Mouse (Mus musculus): Measurements from ENCODE around the gene Plxdc2. TPM values are rescaled to one million over a fixed set of nuclear protein-coding genes. Genes with fewer than 3 reads are reported as not detected.

Gene Plxdc2
- polyA plus RNA-seq, 1 experiment from 2014 or later = 15.7 TPM

GRCm38 (mm10) chr2:16439030-16439429 is 82.9 kb downstream of the Plxdc2 start:
- H3K27me3 ChIP-seq (ENCODE audit: control insufficient read depth, insufficient read depth, low read length) = no peaks in the 10 kb centered on the region
- H3K9ac ChIP-seq (ENCODE audit: low read length) = no peak overlapping the region
- ATAC-seq (ENCODE audit: insufficient number of reproducible peaks, insufficient read depth, low FRiP score, low read depth) = no peak
- no peak overlapping the region for H3K4me3 ChIP-seq (ENCODE audit: control insufficient read depth in 1 of 2, insufficient read depth in 1 of 2, low read depth in 1 of 2, low read length in 2 of 2)
- H3K9me3 ChIP-seq (ENCODE audit: control insufficient read depth, low read length) = no peaks in the 10 kb centered on the region
- H3K4me2 ChIP-seq (ENCODE audit: low read length) = no peak overlapping the region
- WGBS = 65% methylated on average over 5 of the region's 5 CpGs
- H3K4me1 ChIP-seq (ENCODE audit: control insufficient read depth in 2 of 2, insufficient read depth in 2 of 2, low read length in 2 of 2) = no peaks in the 10 kb centered on the region
- H3K36me3 ChIP-seq (ENCODE audit: control insufficient read depth, insufficient read depth, low read length) = no peaks in the 10 kb centered on the region
- no peak overlapping the region for H3K27ac ChIP-seq (replicated peaks in 1 of 2; ENCODE audit: control insufficient read depth in 1 of 2, insufficient read depth in 1 of 2, low read depth in 2 of 2, low read length in 2 of 2)

- no peak overlapping the region for H3K4me3 ChIP-seq (ENCODE audit: control insufficient read depth in 1 of 2, insufficient read depth in 1 of 2, low read depth in 1 of 2, low read length in 2 of 2)
- H3K27ac ChIP-seq (replicated peaks in 1 of 2; ENCODE audit: control insufficient read depth in 1 of 2, insufficient read depth in 1 of 2, low read depth in 2 of 2, low read length in 2 of 2) = no peak overlapping the region
- peaks cover 0 to 12% of the 10 kb centered on the region in 2 experiments; a peak in 1 of 4 replicates for H3K4me1 ChIP-seq (ENCODE audit: control insufficient read depth in 2 of 2, insufficient read depth in 2 of 2, low read length in 2 of 2)
- H3K36me3 ChIP-seq (ENCODE audit: control insufficient read depth, insufficient read depth, low read length) = no peaks in the 10 kb centered on the region
- 66% methylated on average over 2 of the region's 2 CpGs for WGBS
- H3K27me3 ChIP-seq (ENCODE audit: control insufficient read depth, insufficient read depth, low read length) = no peaks in the 10 kb centered on the region
- ATAC-seq (ENCODE audit: insufficient number of reproducible peaks, insufficient read depth, low FRiP score, low read depth) = no peak
- H3K4me2 ChIP-seq (ENCODE audit: low read length) = no peak overlapping the region
- H3K9ac ChIP-seq (ENCODE audit: low read length) = no peak overlapping the region
- no peaks in the 10 kb centered on the region for H3K9me3 ChIP-seq (ENCODE audit: control insufficient read depth, low read length)
These were observed 86.5 kb downstream of the Plxdc2 start for GRCm38 (mm10) chr2:16442643-16443042.

GRCm38 (mm10) chr2:16447936-16448335 is 91.8 kb downstream of the Plxdc2 start:
- Histone ChIP-seq H3K9me3 (ENCODE audit: control insufficient read depth, low read length) (peaks cover 2% of the 10 kb centered on the region; the same call in 1 of the 2 replicates), H3K4me1 (ENCODE audit: control insufficient read depth in 2 of 2, insufficient read depth in 2 of 2, low read length in 2 of 2) (peaks cover 0 to 21% of the 10 kb centered on the region in 2 experiments; a peak in 1 of 4 replicates), H3K36me3 (ENCODE audit: control insufficient read depth, insufficient read depth, low read length) (no peaks in the 10 kb centered on the region), H3K27me3 (ENCODE audit: control insufficient read depth, insufficient read depth, low read length) (no peaks in the 10 kb centered on the region), H3K27ac (replicated peaks in 1 of 2; ENCODE audit: control insufficient read depth in 1 of 2, insufficient read depth in 1 of 2, low read depth in 2 of 2, low read length in 2 of 2) (no peak overlapping the region), H3K4me3 (ENCODE audit: control insufficient read depth in 1 of 2, insufficient read depth in 1 of 2, low read depth in 1 of 2, low read length in 2 of 2) (no peak overlapping the region), H3K4me2 (ENCODE audit: low read length) (no peak overlapping the region), H3K9ac (ENCODE audit: low read length) (no peak overlapping the region)
- WGBS = 55% methylated on average over 4 of the region's 4 CpGs
- no peak for ATAC-seq (ENCODE audit: insufficient number of reproducible peaks, insufficient read depth, low FRiP score, low read depth)

GRCm38 (mm10) chr2:16450838-16451665 is 94.9 kb downstream of the Plxdc2 start:
- Histone ChIP-seq H3K9ac (ENCODE audit: low read length) (no peak overlapping the region), H3K4me1 (ENCODE audit: control insufficient read depth in 2 of 2, insufficient read depth in 2 of 2, low read length in 2 of 2) (peaks cover 0 to 21% of the 10 kb centered on the region in 2 experiments; a peak in 1 of 4 replicates), H3K4me2 (ENCODE audit: low read length) (no peak overlapping the region), H3K4me3 (ENCODE audit: control insufficient read depth in 1 of 2, insufficient read depth in 1 of 2, low read depth in 1 of 2, low read length in 2 of 2) (no peak overlapping the region), H3K36me3 (ENCODE audit: control insufficient read depth, insufficient read depth, low read length) (no peaks in the 10 kb centered on the region), H3K27me3 (ENCODE audit: control insufficient read depth, insufficient read depth, low read length) (no peaks in the 10 kb centered on the region), H3K9me3 (ENCODE audit: control insufficient read depth, low read length) (peaks cover 2% of the 10 kb centered on the region; the same call in 1 of the 2 replicates), H3K27ac (replicated peaks in 1 of 2; ENCODE audit: control insufficient read depth in 1 of 2, insufficient read depth in 1 of 2, low read depth in 2 of 2, low read length in 2 of 2) (no peak overlapping the region)
- WGBS = 90% methylated on average over 7 of the region's 7 CpGs
- no peak for ATAC-seq (ENCODE audit: insufficient number of reproducible peaks, insufficient read depth, low FRiP score, low read depth)

GRCm38 (mm10) chr2:16451666-16452009 is 95.5 kb downstream of the Plxdc2 start:
- H3K36me3 ChIP-seq (ENCODE audit: control insufficient read depth, insufficient read depth, low read length) = no peaks in the 10 kb centered on the region
- peaks cover under 1 to 22% of the 10 kb centered on the region in 2 experiments; a peak in 3 of 4 replicates for H3K4me1 ChIP-seq (ENCODE audit: control insufficient read depth in 2 of 2, insufficient read depth in 2 of 2, low read length in 2 of 2)
- WGBS = 88% methylated on average over 4 of the region's 4 CpGs
- H3K27ac ChIP-seq (replicated peaks in 1 of 2; ENCODE audit: control insufficient read depth in 1 of 2, insufficient read depth in 1 of 2, low read depth in 2 of 2, low read length in 2 of 2) = no peak overlapping the region
- no peak overlapping the region for H3K9ac ChIP-seq (ENCODE audit: low read length)
- peaks cover 2% of the 10 kb centered on the region; the same call in 1 of the 2 replicates for H3K9me3 ChIP-seq (ENCODE audit: control insufficient read depth, low read length)
- no peak overlapping the region for H3K4me2 ChIP-seq (ENCODE audit: low read length)
- H3K27me3 ChIP-seq (ENCODE audit: control insufficient read depth, insufficient read depth, low read length) = no peaks in the 10 kb centered on the region
- no peak overlapping the region for H3K4me3 ChIP-seq (ENCODE audit: control insufficient read depth in 1 of 2, insufficient read depth in 1 of 2, low read depth in 1 of 2, low read length in 2 of 2)
- ATAC-seq (ENCODE audit: insufficient number of reproducible peaks, insufficient read depth, low FRiP score, low read depth) = no peak

- Histone ChIP-seq H3K27me3 (ENCODE audit: control insufficient read depth, insufficient read depth, low read length) (no peaks in the 10 kb centered on the region), H3K4me1 (ENCODE audit: control insufficient read depth in 2 of 2, insufficient read depth in 2 of 2, low read length in 2 of 2) (peaks cover 2 to 25% of the 10 kb centered on the region in 2 experiments; a peak in 3 of 4 replicates), H3K4me2 (ENCODE audit: low read length) (no peak overlapping the region), H3K9me3 (ENCODE audit: control insufficient read depth, low read length) (peaks cover 2% of the 10 kb centered on the region; the same call in 1 of the 2 replicates), H3K27ac (replicated peaks in 1 of 2; ENCODE audit: control insufficient read depth in 1 of 2, insufficient read depth in 1 of 2, low read depth in 2 of 2, low read length in 2 of 2) (no peak overlapping the region), H3K9ac (ENCODE audit: low read length) (no peak overlapping the region), H3K4me3 (ENCODE audit: control insufficient read depth in 1 of 2, insufficient read depth in 1 of 2, low read depth in 1 of 2, low read length in 2 of 2) (no peak overlapping the region), H3K36me3 (ENCODE audit: control insufficient read depth, insufficient read depth, low read length) (no peaks in the 10 kb centered on the region)
- 93% methylated on average over 3 of the region's 3 CpGs for WGBS
- ATAC-seq (ENCODE audit: insufficient number of reproducible peaks, insufficient read depth, low FRiP score, low read depth) = no peak
These were observed 96.0 kb downstream of the Plxdc2 start for GRCm38 (mm10) chr2:16452080-16452479.

GRCm38 (mm10) chr2:16456264-16456780 is 100.2 kb downstream of the Plxdc2 start:
- Histone ChIP-seq H3K36me3 (ENCODE audit: control insufficient read depth, insufficient read depth, low read length) (no peaks in the 10 kb centered on the region), H3K9ac (ENCODE audit: low read length) (no peak overlapping the region), H3K27me3 (ENCODE audit: control insufficient read depth, insufficient read depth, low read length) (no peaks in the 10 kb centered on the region), H3K9me3 (ENCODE audit: control insufficient read depth, low read length) (peaks cover 2% of the 10 kb centered on the region; the same call in 1 of the 2 replicates), H3K4me2 (ENCODE audit: low read length) (no peak overlapping the region), H3K4me3 (ENCODE audit: control insufficient read depth in 1 of 2, insufficient read depth in 1 of 2, low read depth in 1 of 2, low read length in 2 of 2) (no peak overlapping the region), H3K4me1 (ENCODE audit: control insufficient read depth in 2 of 2, insufficient read depth in 2 of 2, low read length in 2 of 2) (peaks cover 4 to 30% of the 10 kb centered on the region in 2 experiments; a peak in 3 of 4 replicates), H3K27ac (replicated peaks in 1 of 2; ENCODE audit: control insufficient read depth in 1 of 2, insufficient read depth in 1 of 2, low read depth in 2 of 2, low read length in 2 of 2) (peak overlapping the region in 1 of 2 experiments; percentile 33; a peak in 1 of 4 replicates)
- no peak for ATAC-seq (ENCODE audit: insufficient number of reproducible peaks, insufficient read depth, low FRiP score, low read depth)
- 63% methylated on average over 1 of the region's 1 CpGs for WGBS
